Mouse (Mus musculus) Muller cell, postnatal 12 days (primary cell): Measurements from ENCODE around the gene Nr2f6.
"Not testable (repeated sequence)": the region's sequence is repeated elsewhere in the genome, so short reads cannot be mapped to it uniquely, and the experiment has no call there.

Experiments used
- DNase-seq: peaks from one replicate; pipeline ENCODE4 v3.0.0-alpha.2; 2015; ENCODE audit errors: inconsistent ontology term

Nr2f6 gene

GRCm38 (mm10) chr8:71367529-71368176 is 14.1 kb downstream of the Nr2f6 start:
- DNase-seq: no peak

GRCm38 (mm10) chr8:71366771-71367528 is 14.8 kb downstream of the Nr2f6 start, which contains the start of gene Use1:
TSS of gene Use1 (plus strand) at chr8:71366848.
- DNase-seq: peak; percentile 96

DNA sequence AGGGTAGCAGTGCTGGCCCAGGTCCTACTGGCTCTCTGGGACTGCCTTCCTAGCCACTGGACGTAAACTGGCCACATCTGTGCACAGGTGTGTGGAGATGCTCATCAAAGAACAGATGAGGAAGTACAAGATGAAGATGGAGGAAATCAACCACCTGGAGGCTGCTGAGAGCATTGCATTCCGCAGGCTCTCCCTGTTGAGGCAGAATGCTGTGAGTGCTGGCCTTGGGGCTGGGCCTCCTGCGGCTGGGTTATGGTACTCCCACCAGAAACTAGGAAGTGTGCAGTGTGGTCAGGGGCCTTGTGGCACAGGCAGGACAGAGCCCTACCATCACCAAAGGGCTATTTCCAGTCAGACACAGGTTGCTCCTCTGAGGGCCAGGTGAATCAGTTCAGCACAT is 23.7 kb downstream of the Nr2f6 start:
- DNase-seq: no peak

GRCm38 (mm10) chr8:71351520-71351919 is 30.2 kb downstream of the Nr2f6 start:
- DNase-seq: no peak

DNA sequence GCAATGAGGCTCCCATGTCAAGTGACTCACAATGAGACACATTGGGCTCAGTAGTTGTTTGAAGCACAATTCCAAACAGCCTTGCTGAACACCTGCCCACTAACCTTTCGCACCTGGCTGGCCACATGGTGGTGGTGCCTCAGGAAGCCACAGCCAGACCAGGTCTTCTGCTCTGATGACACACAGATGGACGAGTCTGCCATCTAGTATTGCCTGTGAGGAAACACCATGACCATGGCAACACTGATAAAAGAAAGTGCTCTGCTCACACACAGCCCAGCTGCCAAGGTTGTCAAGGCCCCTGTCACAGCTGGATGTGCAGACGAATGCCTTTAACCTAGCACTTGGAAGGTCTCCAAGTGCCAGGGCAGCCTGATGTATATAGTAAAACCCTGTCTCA is 30.6 kb downstream of the Nr2f6 start:
- DNase-seq: no peak

GRCm38 (mm10) chr8:71346581-71346980 is 35.2 kb downstream of the Nr2f6 start:
- DNase-seq: no peak

DNA sequence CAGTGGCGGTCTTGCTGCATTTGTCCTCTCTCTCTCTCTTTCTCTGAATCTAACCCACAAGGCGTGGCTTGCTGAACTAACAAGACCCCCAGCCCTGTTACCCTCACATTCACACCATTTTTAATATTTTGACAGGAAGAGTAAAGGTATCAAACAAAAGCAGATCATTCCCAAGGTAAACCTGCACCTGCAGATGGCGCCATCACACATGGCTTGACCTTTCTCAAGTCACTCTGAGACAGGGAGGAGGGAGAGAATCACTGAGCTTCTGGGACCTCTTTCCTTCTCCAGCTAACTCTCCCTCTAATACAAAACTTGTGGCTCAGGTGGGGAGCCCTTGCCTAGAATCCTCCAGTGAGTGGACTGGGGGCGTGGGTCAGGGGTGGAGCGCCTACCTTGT is 41.1 kb downstream of the Nr2f6 start:
- DNase-seq: no peak

DNA sequence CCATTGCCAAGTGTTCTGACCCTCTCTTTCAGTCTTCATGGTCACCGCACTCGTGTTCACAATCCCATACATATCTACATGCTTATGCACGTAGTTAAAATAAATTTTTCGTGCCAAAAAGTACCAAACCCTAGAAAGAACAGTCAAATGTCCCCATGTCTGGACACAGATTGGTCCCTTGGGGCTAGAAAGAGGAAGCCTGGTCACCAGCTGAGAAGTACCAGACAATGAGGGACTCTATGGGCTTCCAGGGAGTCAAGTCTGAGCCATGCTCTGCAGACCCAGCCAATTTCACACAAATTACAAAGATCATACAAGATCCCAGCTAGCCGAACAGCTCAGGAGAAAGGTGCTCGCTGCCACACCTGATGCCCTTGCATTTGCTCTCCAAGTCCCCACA is 43.9 kb downstream of the Nr2f6 start:
- DNase-seq: not testable (repeated sequence)

DNA sequence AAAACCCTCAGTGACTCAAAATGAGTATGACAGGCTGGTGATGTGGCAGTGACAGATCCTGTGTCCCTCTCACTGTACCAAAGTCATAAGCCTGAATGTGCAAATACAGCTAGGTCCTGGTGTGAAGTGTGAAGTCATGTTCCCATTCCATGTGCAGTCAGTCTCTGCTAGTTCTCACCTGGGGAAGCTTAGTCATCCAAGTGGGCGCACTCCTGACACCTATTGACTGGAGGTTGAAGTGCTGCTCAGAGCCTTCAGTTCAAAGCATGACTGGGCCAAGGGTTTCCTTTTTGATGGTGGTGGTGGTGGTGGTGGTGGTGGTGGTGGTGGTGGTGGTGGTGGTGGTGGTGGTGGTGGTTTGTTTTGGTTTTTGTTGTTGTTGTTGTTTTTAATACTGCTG is 56.9 kb downstream of the Nr2f6 start:
- DNase-seq: no peak
